Mouse (Mus musculus): Measurements from ENCODE around the gene Ccdc6. TPM values are rescaled to one million over a fixed set of nuclear protein-coding genes. Genes with fewer than 3 reads are reported as not detected.

Ccdc6 gene
- total and polyA plus RNA-seq, 2 experiments from 2014 or later: 20.8 to 34.2 TPM

DNA sequence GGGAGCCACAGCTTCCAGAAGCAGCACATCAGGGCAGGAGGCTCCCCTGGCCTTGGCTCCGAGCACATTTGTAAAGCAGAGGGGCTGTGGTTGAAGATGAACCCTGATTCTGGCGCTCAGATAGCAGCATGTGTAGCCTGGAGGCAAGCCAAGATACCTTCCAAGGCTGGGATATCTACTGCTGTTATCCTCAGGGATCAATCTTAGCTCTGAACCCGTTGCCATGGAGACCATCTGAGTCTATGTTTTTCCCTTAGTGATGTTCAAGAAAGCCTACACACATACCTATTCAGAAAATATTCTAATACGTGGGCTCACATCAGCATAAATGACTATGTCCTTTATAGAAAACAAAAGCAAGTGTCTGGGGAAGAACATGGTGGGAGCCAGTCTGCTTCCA is 19.5 kb upstream of the Ccdc6 start:
- peak; percentile 86 for ATAC-seq
- H3K4me3 ChIP-seq (ENCODE audit: low read depth, low read length): no peak overlapping the region
- DNase-seq: peak; percentile 65
- H3K27ac ChIP-seq (ENCODE audit: low read depth, low read length): peak overlapping the region; percentile 62
- no peaks in the 10 kb centered on the region for H3K36me3 ChIP-seq (ENCODE audit: insufficient read depth)
- no peak overlapping the region for H3K4me2 ChIP-seq (ENCODE audit: low read depth)
- H3K4me1 ChIP-seq (ENCODE audit: insufficient read depth): peaks cover 7% of the 10 kb centered on the region; the same call in 1 of the 2 replicates
- no peak overlapping the region for H3K9ac ChIP-seq
- H3K9me3 ChIP-seq (ENCODE audit: low read length): no peaks in the 10 kb centered on the region
- no peak for TF ChIP-seq CTCF (IDR thresholded peaks at IDR 0.05; ENCODE audit: low read depth)
- H3K27me3 ChIP-seq (ENCODE audit: insufficient read depth, low read length): no peaks in the 10 kb centered on the region
- 37% methylated on average over 4 of the region's 4 CpGs for WGBS

DNA sequence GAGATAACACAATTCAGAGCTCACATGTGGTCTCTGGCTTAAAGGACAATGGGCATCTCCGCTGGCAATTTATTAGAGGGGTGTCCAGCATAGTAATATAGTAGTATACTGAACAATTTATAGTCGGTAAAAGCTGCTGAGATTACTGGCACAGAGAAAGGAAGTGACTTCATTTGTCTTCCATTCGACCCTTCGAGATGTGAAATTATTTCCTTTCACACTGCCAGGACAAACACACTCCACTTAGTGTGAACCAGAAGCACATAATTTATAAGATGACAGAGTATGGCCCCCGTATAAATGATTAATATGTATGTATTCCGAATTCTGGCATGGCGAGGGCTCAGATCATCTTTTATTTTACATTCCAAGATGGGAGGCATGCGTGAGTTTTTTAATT is 16.0 kb upstream of the Ccdc6 start:
- Histone ChIP-seq H3K4me3 (ENCODE audit: low read depth, low read length) (no peak overlapping the region), H3K27me3 (ENCODE audit: insufficient read depth, low read length) (no peaks in the 10 kb centered on the region), H3K4me2 (ENCODE audit: low read depth) (no peak overlapping the region), H3K9ac (no peak overlapping the region), H3K4me1 (ENCODE audit: insufficient read depth) (peaks cover 7% of the 10 kb centered on the region; the same call in 1 of the 2 replicates), H3K9me3 (ENCODE audit: low read length) (no peaks in the 10 kb centered on the region), H3K36me3 (ENCODE audit: insufficient read depth) (no peaks in the 10 kb centered on the region), H3K27ac (ENCODE audit: low read depth, low read length) (no peak overlapping the region)
- no peak for ATAC-seq
- WGBS: 46% methylated on average over 8 of the region's 8 CpGs
- TF ChIP-seq CTCF (IDR thresholded peaks at IDR 0.05; ENCODE audit: low read depth): no peak
- no peak for DNase-seq

DNA sequence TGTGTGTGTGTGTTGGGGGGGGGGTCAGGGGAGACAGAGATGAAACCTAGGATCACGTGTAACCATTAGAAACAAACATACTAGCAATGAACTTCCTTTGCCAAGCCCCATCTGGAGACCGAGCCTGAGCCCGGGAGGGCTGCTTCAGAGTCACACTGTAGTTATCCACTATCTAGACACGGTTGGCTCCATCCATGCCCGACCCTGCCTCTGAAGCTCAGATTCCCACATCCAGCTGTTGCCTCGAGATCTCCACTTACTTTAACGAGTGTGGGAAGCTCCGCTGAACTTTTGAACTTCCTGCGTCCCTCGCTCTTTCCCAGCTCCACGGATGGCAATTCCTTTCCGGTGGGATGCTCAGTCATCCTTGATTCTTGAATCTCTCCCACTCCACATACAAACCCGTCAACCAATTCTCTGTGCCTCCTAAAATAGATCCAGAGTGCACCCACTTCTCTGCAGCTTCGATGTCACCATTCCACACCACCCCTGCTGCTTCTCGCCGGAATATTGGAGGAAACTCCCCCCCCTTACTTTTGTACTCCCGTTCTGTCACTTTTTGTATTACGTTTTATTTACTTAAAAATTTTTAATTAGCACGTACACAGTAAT is 15.3 kb upstream of the Ccdc6 start:
- no peak overlapping the region for H3K4me3 ChIP-seq (ENCODE audit: low read depth, low read length)
- no peak for DNase-seq
- no peak for ATAC-seq
- no peak overlapping the region for H3K4me2 ChIP-seq (ENCODE audit: low read depth)
- WGBS: 62% methylated on average over 19 of the region's 19 CpGs
- no peaks in the 10 kb centered on the region for H3K36me3 ChIP-seq (ENCODE audit: insufficient read depth)
- no peak overlapping the region for H3K27ac ChIP-seq (ENCODE audit: low read depth, low read length)
- peaks cover 7% of the 10 kb centered on the region; the same call in 1 of the 2 replicates for H3K4me1 ChIP-seq (ENCODE audit: insufficient read depth)
- no peak for TF ChIP-seq CTCF (IDR thresholded peaks at IDR 0.05; ENCODE audit: low read depth)
- H3K9ac ChIP-seq: no peak overlapping the region
- H3K9me3 ChIP-seq (ENCODE audit: low read length): no peaks in the 10 kb centered on the region
- H3K27me3 ChIP-seq (ENCODE audit: insufficient read depth, low read length): no peaks in the 10 kb centered on the region

DNA sequence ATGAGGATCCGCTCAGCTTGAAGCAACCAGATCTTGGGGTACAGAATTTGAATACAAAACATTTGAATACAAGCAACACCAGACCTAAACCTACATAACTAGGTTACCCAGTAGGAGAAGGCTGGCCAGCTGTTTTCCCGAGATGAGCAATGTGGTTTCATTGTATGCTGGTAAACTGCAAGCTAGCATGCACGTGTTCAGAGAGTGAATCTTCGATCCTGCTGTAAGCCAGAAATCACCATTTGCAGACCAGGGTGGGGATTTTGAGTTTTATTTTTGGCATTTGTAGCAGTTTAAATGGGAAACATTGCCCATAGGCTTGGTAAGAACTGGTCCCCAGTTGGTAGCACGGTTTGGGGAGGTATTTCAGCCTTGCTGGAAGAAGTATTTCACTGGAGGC is 13.7 kb upstream of the Ccdc6 start:
- Histone ChIP-seq H3K27me3 (ENCODE audit: insufficient read depth, low read length) (no peaks in the 10 kb centered on the region), H3K4me2 (ENCODE audit: low read depth) (no peak overlapping the region), H3K27ac (ENCODE audit: low read depth, low read length) (no peak overlapping the region), H3K4me3 (ENCODE audit: low read depth, low read length) (no peak overlapping the region), H3K9ac (no peak overlapping the region), H3K36me3 (ENCODE audit: insufficient read depth) (no peaks in the 10 kb centered on the region), H3K9me3 (ENCODE audit: low read length) (no peaks in the 10 kb centered on the region), H3K4me1 (ENCODE audit: insufficient read depth) (no peaks in the 10 kb centered on the region)
- WGBS: 84% methylated on average over 5 of the region's 5 CpGs
- no peak for TF ChIP-seq CTCF (IDR thresholded peaks at IDR 0.05; ENCODE audit: low read depth)
- ATAC-seq: no peak
- no peak for DNase-seq

DNA sequence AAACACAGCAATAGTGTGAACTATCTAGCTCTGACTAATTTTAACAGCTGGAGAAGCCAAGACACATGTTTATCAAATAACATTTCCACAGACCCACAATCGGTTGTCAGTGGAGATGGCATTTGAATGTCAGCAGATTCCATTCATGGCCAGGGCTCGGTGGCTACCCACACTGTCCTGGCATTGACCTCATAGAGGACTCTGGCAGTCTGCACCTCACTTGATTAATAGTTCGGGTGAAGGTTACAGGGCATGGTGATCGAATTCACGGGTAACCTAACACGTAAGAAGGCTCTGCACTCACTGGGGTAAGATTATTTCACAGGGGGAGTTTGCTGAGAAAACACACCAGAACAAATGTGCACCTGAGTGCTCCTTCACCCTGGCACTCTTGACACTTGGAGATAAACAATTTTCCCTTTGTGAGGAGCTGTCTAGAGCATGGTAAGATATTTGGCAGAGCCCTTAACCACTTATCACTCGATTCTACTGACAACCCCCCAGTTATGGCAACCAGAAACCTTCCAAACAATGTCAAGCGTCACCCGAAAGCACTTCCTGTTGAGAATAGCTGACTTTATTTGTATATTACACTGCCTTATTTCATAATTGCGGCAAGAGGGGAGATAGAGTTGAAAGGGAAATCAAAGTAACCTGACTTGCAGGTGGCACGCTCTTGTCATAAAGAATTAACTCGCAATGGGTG is 11.5 kb upstream of the Ccdc6 start:
- Histone ChIP-seq H3K4me1 (ENCODE audit: insufficient read depth) (no peaks in the 10 kb centered on the region), H3K4me2 (ENCODE audit: low read depth) (no peak overlapping the region), H3K4me3 (ENCODE audit: low read depth, low read length) (no peak overlapping the region), H3K27ac (ENCODE audit: low read depth, low read length) (no peak overlapping the region), H3K9me3 (ENCODE audit: low read length) (no peaks in the 10 kb centered on the region), H3K9ac (no peak overlapping the region), H3K36me3 (ENCODE audit: insufficient read depth) (no peaks in the 10 kb centered on the region), H3K27me3 (ENCODE audit: insufficient read depth, low read length) (no peaks in the 10 kb centered on the region)
- no peak for DNase-seq
- TF ChIP-seq CTCF (IDR thresholded peaks at IDR 0.05; ENCODE audit: low read depth): no peak
- no peak for ATAC-seq
- 87% methylated on average over 12 of the region's 12 CpGs for WGBS

DNA sequence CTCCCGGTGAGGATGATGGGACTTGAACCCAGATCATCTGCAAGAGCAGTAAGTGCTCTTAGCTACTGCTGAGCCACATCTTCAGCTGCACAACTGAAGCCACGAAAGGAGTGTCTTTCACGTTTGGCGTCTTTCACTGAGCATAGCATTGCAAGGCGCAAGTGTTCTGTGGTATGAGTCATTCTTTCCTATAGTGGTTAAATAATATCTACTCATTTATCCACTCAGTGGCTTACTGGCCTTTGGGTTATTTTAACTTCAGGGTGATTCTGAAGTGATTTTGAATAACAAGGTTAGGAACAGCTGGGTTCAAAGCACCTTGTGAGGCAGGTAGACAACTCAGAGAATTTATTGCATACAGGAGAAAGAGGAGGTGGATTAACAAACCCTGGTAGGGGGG is 8.1 kb upstream of the Ccdc6 start:
- Histone ChIP-seq H3K27me3 (ENCODE audit: insufficient read depth, low read length) (no peaks in the 10 kb centered on the region), H3K4me3 (ENCODE audit: low read depth, low read length) (no peak overlapping the region), H3K4me1 (ENCODE audit: insufficient read depth) (no peaks in the 10 kb centered on the region), H3K9ac (no peak overlapping the region), H3K4me2 (ENCODE audit: low read depth) (no peak overlapping the region), H3K9me3 (ENCODE audit: low read length) (no peaks in the 10 kb centered on the region), H3K27ac (ENCODE audit: low read depth, low read length) (no peak overlapping the region), H3K36me3 (ENCODE audit: insufficient read depth) (no peaks in the 10 kb centered on the region)
- 92% methylated on average over 5 of the region's 5 CpGs for WGBS
- DNase-seq: no peak
- TF ChIP-seq CTCF (IDR thresholded peaks at IDR 0.05; ENCODE audit: low read depth): no peak
- no peak for ATAC-seq

DNA sequence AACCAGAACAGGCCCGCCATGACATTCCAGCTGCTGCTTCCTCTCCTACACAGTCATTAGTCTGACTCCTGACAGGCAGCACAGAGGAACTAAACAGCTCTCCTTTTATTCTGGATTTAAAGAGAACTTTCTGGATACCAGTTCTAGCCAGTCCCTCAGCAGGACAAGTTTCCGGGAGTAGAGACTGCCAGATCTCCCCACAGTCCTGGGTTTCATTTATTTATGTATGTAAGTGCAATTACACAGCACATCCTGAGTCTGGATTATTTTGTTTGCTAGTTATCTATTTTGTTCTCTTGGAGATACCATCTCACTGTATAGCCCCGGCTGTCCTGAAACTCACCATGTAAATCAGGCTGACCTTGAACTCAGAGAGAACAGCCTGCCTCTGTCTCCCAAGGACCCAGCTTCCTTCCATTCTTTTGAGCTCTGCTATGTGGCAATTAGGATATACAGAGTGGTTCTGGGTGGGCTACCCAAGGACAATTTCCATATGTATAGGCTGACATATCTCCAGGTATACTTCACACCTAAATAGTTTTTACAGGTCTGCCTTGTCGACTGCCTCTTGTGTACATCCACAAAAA is 5.0 kb upstream of the Ccdc6 start:
- H3K9me3 ChIP-seq (ENCODE audit: low read length): no peaks in the 10 kb centered on the region
- TF ChIP-seq CTCF (IDR thresholded peaks at IDR 0.05; ENCODE audit: low read depth): no peak
- no peaks in the 10 kb centered on the region for H3K27me3 ChIP-seq (ENCODE audit: insufficient read depth, low read length)
- 0 out of 2 replicates have a peak, but pooled peaks cover 4% of the 10 kb centered on the region for H3K4me1 ChIP-seq (ENCODE audit: insufficient read depth)
- ATAC-seq (no peak), DNase-seq (no peak)
- H3K36me3 ChIP-seq (ENCODE audit: insufficient read depth): no peaks in the 10 kb centered on the region
- H3K4me2 ChIP-seq (ENCODE audit: low read depth): no peak overlapping the region
- WGBS: 73% methylated on average over 4 of the region's 4 CpGs
- H3K9ac ChIP-seq: no peak overlapping the region
- H3K4me3 ChIP-seq (ENCODE audit: low read depth, low read length): no peak overlapping the region
- no peak overlapping the region for H3K27ac ChIP-seq (ENCODE audit: low read depth, low read length)
